Mouse (Mus musculus) stomach, embryonic 16.5 days (tissue): ENCODE data around the gene Ndufs3. TPM values are rescaled to one million over a fixed set of nuclear protein-coding genes. Genes with fewer than 3 reads are reported as not detected.
"Not testable (repeated sequence)": the region's sequence is repeated elsewhere in the genome, so short reads cannot be mapped to it uniquely, and the experiment has no call there.

Source experiments
- ATAC-seq: fragments of 200-750 bp; cut with Nextera tagmentation; 2 replicates; pipeline ENCODE4 v1.8.0; 2017; ENCODE audit warnings: moderate number of reproducible peaks, moderate TSS enrichment; ENCODE audit not compliant: insufficient read depth, low FRiP score
- H3K27ac ChIP-seq: fragments of 300-500 bp; sonication (generic); 2 replicates; pipeline ENCODE4 v1.5.1; 2014; ENCODE audit warnings: low read length
- H3K27me3 ChIP-seq: fragments of 300-500 bp; sonication (generic); 2 replicates; pipeline ENCODE4 v1.6.1; 2014; ENCODE audit warnings: low read length, control low read depth, mixed read lengths; ENCODE audit not compliant: control insufficient read depth, insufficient read depth
- H3K36me3 ChIP-seq: fragments of 300-500 bp; sonication (generic); 2 replicates; pipeline ENCODE4 v1.6.1; 2014; ENCODE audit warnings: low read length; ENCODE audit not compliant: control insufficient read depth, insufficient read depth
- H3K4me1 ChIP-seq: fragments of 300-500 bp; sonication (generic); 2 replicates; pipeline ENCODE4 v1.6.1; 2014; ENCODE audit warnings: low read length, control low read depth, mixed read lengths; ENCODE audit not compliant: control insufficient read depth, insufficient read depth
- H3K4me2 ChIP-seq: fragments of 300-500 bp; sonication (generic); 2 replicates; pipeline ENCODE4 v1.6.1; 2014; ENCODE audit warnings: low read depth, low read length, mixed read lengths
- H3K4me3 ChIP-seq: fragments of 300-500 bp; sonication (generic); replicated peaks from 2 replicates; pipeline ENCODE4 v1.5.1; 2014; ENCODE audit warnings: mild to moderate bottlenecking, low read length
- H3K9ac ChIP-seq: fragments of 300-500 bp; sonication (generic); 2 replicates; pipeline ENCODE4 v1.6.1; 2014; ENCODE audit warnings: low read length
- H3K9me3 ChIP-seq: fragments of 300-500 bp; sonication (generic); replicated peaks from 2 replicates; pipeline ENCODE4 v1.6.1; 2016; ENCODE audit warnings: low read length, control low read depth; ENCODE audit not compliant: control insufficient read depth
- WGBS: fragments of 180-500 bp; shearing (Covaris S2); extraction: QIAGEN DNeasy Blood & Tissue Kit; methylation state at CpG from one replicate; pipeline ENCODE4 v1.1.7; 2014; 5-methylcytosine and 5-hydroxymethylcytosine counted together
- polyA plus RNA-seq: library from polyadenylated mRNA; unstranded; fragments of >200 nt; fragmentation: Nextera tagmentation; extraction: Ambion mirVana; gene quantifications from 2 replicates; pipeline ENCODE4 v1.2.1, GENCODE M21; 2015

Gene Ndufs3
- polyA plus RNA-seq, 1 experiment from 2014 or later = 234 TPM

- peak; percentile 46; the same call in 1 of the 2 replicates for ATAC-seq
- Histone ChIP-seq H3K27me3 (no peaks in the 10 kb centered on the region), H3K27ac (no peak overlapping the region), H3K4me3 (no peak overlapping the region), H3K4me2 (no peak overlapping the region), H3K9me3 (no peaks in the 10 kb centered on the region), H3K9ac (no peak overlapping the region), H3K4me1 (peaks cover 12% of the 10 kb centered on the region), H3K36me3 (peaks cover 8% of the 10 kb centered on the region; the same call in 1 of the 2 replicates)
- 66% methylated on average over 2 of the region's 2 CpGs for WGBS
Measured at GRCm38 (mm10) chr2:90913671-90914070, 9.0 kb upstream of the Ndufs3 start.

GRCm38 (mm10) chr2:90911668-90912067 is 7.0 kb upstream of the Ndufs3 start:
- no peak overlapping the region for H3K9ac ChIP-seq
- WGBS = 75% methylated on average over 1 of the region's 1 CpGs
- no peak overlapping the region for H3K4me3 ChIP-seq
- H3K4me1 ChIP-seq = peaks cover 12% of the 10 kb centered on the region
- H3K36me3 ChIP-seq = peaks cover 8% of the 10 kb centered on the region; the same call in 1 of the 2 replicates
- no peak for ATAC-seq
- no peaks in the 10 kb centered on the region for H3K9me3 ChIP-seq
- H3K27ac ChIP-seq = no peak overlapping the region
- H3K27me3 ChIP-seq = no peaks in the 10 kb centered on the region
- H3K4me2 ChIP-seq = no peak overlapping the region

- H3K4me2 ChIP-seq = no peak overlapping the region
- no peak overlapping the region for H3K9ac ChIP-seq
- H3K4me1 ChIP-seq = peaks cover 5% of the 10 kb centered on the region
- no peak for ATAC-seq
- H3K36me3 ChIP-seq = peaks cover 8% of the 10 kb centered on the region; the same call in 1 of the 2 replicates
- WGBS = 77% methylated on average over 1 of the region's 1 CpGs
- no peaks in the 10 kb centered on the region for H3K9me3 ChIP-seq
- H3K27ac ChIP-seq = no peak overlapping the region
- H3K4me3 ChIP-seq = no peak overlapping the region
- no peaks in the 10 kb centered on the region for H3K27me3 ChIP-seq
Measured at GRCm38 (mm10) chr2:90910861-90911260, 6.2 kb upstream of the Ndufs3 start.

GRCm38 (mm10) chr2:90906721-90907120 is 2.1 kb upstream of the Ndufs3 start:
- Histone ChIP-seq H3K9me3 (no peaks in the 10 kb centered on the region), H3K9ac (no peak overlapping the region), H3K27me3 (no peaks in the 10 kb centered on the region), H3K4me1 (peaks cover 19% of the 10 kb centered on the region), H3K27ac (no peak overlapping the region), H3K36me3 (peaks cover 8% of the 10 kb centered on the region; the same call in 1 of the 2 replicates), H3K4me2 (no peak overlapping the region), H3K4me3 (no peak overlapping the region)
- ATAC-seq = no peak
- 86% methylated on average over 2 of the region's 2 CpGs for WGBS

GRCm38 (mm10) chr2:90904856-90905224 is 213 bp upstream of the Ndufs3 start:
- no peaks in the 10 kb centered on the region for H3K9me3 ChIP-seq
- peaks cover 8% of the 10 kb centered on the region; the same call in 1 of the 2 replicates for H3K36me3 ChIP-seq
- H3K4me1 ChIP-seq = peaks cover 19% of the 10 kb centered on the region
- H3K27ac ChIP-seq = peak overlapping the region; percentile 90
- under 1% methylated on average over 21 of the region's 21 CpGs for WGBS
- ATAC-seq = peak; percentile 30; the same call in 1 of the 2 replicates
- H3K27me3 ChIP-seq = no peaks in the 10 kb centered on the region
- H3K4me3 ChIP-seq = peak overlapping the region; percentile 75
- H3K9ac ChIP-seq = peak overlapping the region; percentile 94
- peak overlapping the region; percentile 71 for H3K4me2 ChIP-seq

- WGBS = 82% methylated on average over 2 of the region's 2 CpGs
Measured at GRCm38 (mm10) chr2:90903398-90903797, 1.2 kb downstream of the Ndufs3 start.

GRCm38 (mm10) chr2:90894299-90894677 is 10.3 kb downstream of the Ndufs3 start:
- H3K27me3 ChIP-seq, H3K4me1 ChIP-seq, H3K4me2 ChIP-seq, H3K9ac ChIP-seq, ATAC-seq, H3K4me3 ChIP-seq, H3K9me3 ChIP-seq, H3K27ac ChIP-seq: not testable (repeated sequence)
- H3K36me3 ChIP-seq = peaks cover 18% of the 10 kb centered on the region
- WGBS = 86% methylated on average over 3 of the region's 3 CpGs

More at GRCm38 (mm10) chr2:90903398-90903797, 1.2 kb downstream of the Ndufs3 start:
- Histone ChIP-seq H3K4me1 (peaks cover 19% of the 10 kb centered on the region), H3K9ac (peak overlapping the region; percentile 94), H3K4me3 (peak overlapping the region; percentile 75), H3K36me3 (peaks cover 4% of the 10 kb centered on the region; the same call in 1 of the 2 replicates), H3K4me2 (peak overlapping the region; percentile 73), H3K27ac (no peak overlapping the region), H3K27me3 (no peaks in the 10 kb centered on the region), H3K9me3 (no peaks in the 10 kb centered on the region)
- ATAC-seq = no peak

- Histone ChIP-seq H3K4me1 (peaks cover 9% of the 10 kb centered on the region; the same call in 1 of the 2 replicates), H3K4me2 (no peak overlapping the region), H3K4me3 (no peak overlapping the region), H3K27ac (no peak overlapping the region), H3K36me3 (peaks cover 18% of the 10 kb centered on the region), H3K27me3 (peaks cover 6% of the 10 kb centered on the region), H3K9ac (no peak overlapping the region), H3K9me3 (no peaks in the 10 kb centered on the region)
- ATAC-seq = no peak
- 78% methylated on average over 6 of the region's 6 CpGs for WGBS
Measured at GRCm38 (mm10) chr2:90893673-90894298, 10.8 kb downstream of the Ndufs3 start.

- 3% methylated on average over 133 of the region's 133 CpGs for WGBS
- peak; percentile 85 for ATAC-seq
- Histone ChIP-seq H3K36me3 (no peaks in the 10 kb centered on the region), H3K27ac (no peak overlapping the region), H3K4me1 (peaks cover 15% of the 10 kb centered on the region), H3K27me3 (peaks cover 37% of the 10 kb centered on the region), H3K4me3 (peak overlapping the region; percentile 59), H3K9ac (peak overlapping the region; percentile 78), H3K4me2 (peak overlapping the region; percentile 91), H3K9me3 (no peaks in the 10 kb centered on the region)
Measured at GRCm38 (mm10) chr2:90889550-90890548, 14.8 kb downstream of the Ndufs3 start.
